Mouse (Mus musculus) forebrain, embryonic 14.5 days (tissue): Measurements from ENCODE around the gene Jarid2. TPM values are rescaled to one million over a fixed set of nuclear protein-coding genes. Genes with fewer than 3 reads are reported as not detected.
A peak's percentile ranks its signal among the peaks of the same experiment; 100 is the strongest.

Experiments used
- ATAC-seq: fragments of 200-750 bp; cut with Nextera tagmentation; 2 replicates; pipeline ENCODE4 v1.8.0; 2017; ENCODE audit warnings: mild to moderate bottlenecking, moderate library complexity
- DNase-seq: peaks from one replicate; pipeline ENCODE4 v3.0.0-alpha.2; 2015; ENCODE audit warnings: low spot score
- H3K27ac ChIP-seq: fragments of 300-500 bp; sonication (generic); 2 replicates; pipeline ENCODE4 v1.5.1; 2014; ENCODE audit warnings: low read depth, mild to moderate bottlenecking, control low read depth, low read length, moderate library complexity
- H3K27me3 ChIP-seq: fragments of 300-500 bp; sonication (generic); replicated peaks from 2 replicates; pipeline ENCODE4 v1.6.1; 2014; ENCODE audit warnings: low read length, control low read depth, mixed read lengths; ENCODE audit not compliant: control insufficient read depth, insufficient read depth
- H3K36me3 ChIP-seq: fragments of 300-500 bp; sonication (generic); 2 replicates; pipeline ENCODE4 v1.6.1; 2014; ENCODE audit warnings: low read length, control low read depth; ENCODE audit not compliant: control insufficient read depth, insufficient read depth
- H3K4me1 ChIP-seq: fragments of 300-500 bp; sonication (generic); 2 replicates; pipeline ENCODE4 v1.6.1; 2014; ENCODE audit warnings: antibody characterized with exemption, low read length, control low read depth; ENCODE audit not compliant: control insufficient read depth, insufficient read depth
- H3K4me2 ChIP-seq: fragments of 300-500 bp; sonication (generic); 2 replicates; pipeline ENCODE4 v1.6.1; 2014; ENCODE audit warnings: mild to moderate bottlenecking, control low read depth, low read length
- H3K4me3 ChIP-seq: fragments of 300-500 bp; sonication (generic); 2 replicates; pipeline ENCODE4 v1.5.1; 2014; ENCODE audit warnings: low read depth, low read length, control low read depth
- H3K9ac ChIP-seq: fragments of 300-500 bp; sonication (generic); 2 replicates; pipeline ENCODE4 v1.6.1; 2014; ENCODE audit warnings: mild to moderate bottlenecking, low read length, control low read depth, moderate library complexity
- H3K9me3 ChIP-seq: fragments of 300-500 bp; sonication (generic); replicated peaks from 2 replicates; pipeline ENCODE4 v1.6.1; 2016; ENCODE audit warnings: low read length, control low read depth, mixed read lengths; ENCODE audit not compliant: control insufficient read depth
- WGBS: fragments of 180-500 bp; shearing (Covaris S2); extraction: QIAGEN DNeasy Blood & Tissue Kit; methylation state at CpG from one replicate; pipeline ENCODE4 v1.1.7; 2014; 5-methylcytosine and 5-hydroxymethylcytosine counted together
- polyA plus RNA-seq: library from polyadenylated mRNA; unstranded; fragments of >200 nt; fragmentation: Nextera tagmentation; extraction: Ambion mirVana; gene quantifications from 2 replicates; pipeline ENCODE4 v1.2.1, GENCODE M21; 2014

The Jarid2 gene
- polyA plus RNA-seq, 1 experiment from 2014 or later, result 16.4 TPM

- DNase-seq (peak; percentile 19), ATAC-seq (no peak)
- peaks cover 5% of the 10 kb centered on the region for H3K36me3 ChIP-seq
- H3K4me1 ChIP-seq, result peaks cover 12% of the 10 kb centered on the region
- WGBS, result 52% methylated on average over 7 of the region's 7 CpGs
- no peaks in the 10 kb centered on the region for H3K27me3 ChIP-seq
- no peak overlapping the region for H3K9ac ChIP-seq
- no peak overlapping the region for H3K4me2 ChIP-seq
- H3K4me3 ChIP-seq, result no peak overlapping the region
- no peak overlapping the region for H3K27ac ChIP-seq
- H3K9me3 ChIP-seq, result no peaks in the 10 kb centered on the region
These were observed 204.3 kb downstream of the Jarid2 start for GRCm38 (mm10) chr13:44933575-44933974.

- H3K27ac ChIP-seq, result no peak overlapping the region
- ATAC-seq (no peak), DNase-seq (no peak)
- H3K9me3 ChIP-seq, result no peaks in the 10 kb centered on the region
- H3K27me3 ChIP-seq, result no peaks in the 10 kb centered on the region
- 95% methylated on average over 3 of the region's 3 CpGs for WGBS
- H3K4me2 ChIP-seq, result no peak overlapping the region
- no peaks in the 10 kb centered on the region for H3K36me3 ChIP-seq
- H3K4me3 ChIP-seq, result no peak overlapping the region
- no peak overlapping the region for H3K9ac ChIP-seq
- H3K4me1 ChIP-seq, result peaks cover 9% of the 10 kb centered on the region
These were observed 208.4 kb downstream of the Jarid2 start for GRCm38 (mm10) chr13:44937681-44938080.

- no peaks in the 10 kb centered on the region for H3K9me3 ChIP-seq
- no peaks in the 10 kb centered on the region for H3K27me3 ChIP-seq
- H3K36me3 ChIP-seq, result no peaks in the 10 kb centered on the region
- no peak overlapping the region for H3K27ac ChIP-seq
- no peak for DNase-seq
- 72% methylated on average over 8 of the region's 8 CpGs for WGBS
- ATAC-seq, result no peak
- H3K4me3 ChIP-seq, result no peak overlapping the region
- no peak overlapping the region for H3K4me2 ChIP-seq
- no peak overlapping the region for H3K9ac ChIP-seq
- H3K4me1 ChIP-seq, result peaks cover 8% of the 10 kb centered on the region
These were observed 210.2 kb downstream of the Jarid2 start for GRCm38 (mm10) chr13:44939326-44940035.

- ATAC-seq, result peak; percentile 30; the same call in 1 of the 2 replicates
These were observed 214.3 kb downstream of the Jarid2 start for GRCm38 (mm10) chr13:44943618-44944017.

GRCm38 (mm10) chr13:44946880-44947635, 217.8 kb downstream of the Jarid2 start:
- Histone ChIP-seq H3K27me3 (no peaks in the 10 kb centered on the region), H3K36me3 (no peaks in the 10 kb centered on the region), H3K27ac (peak overlapping the region; percentile 88), H3K9ac (peak overlapping the region; percentile 68), H3K4me2 (peak overlapping the region; percentile 53), H3K9me3 (no peaks in the 10 kb centered on the region), H3K4me1 (peaks cover 23% of the 10 kb centered on the region), H3K4me3 (peak overlapping the region; percentile 36)
- ATAC-seq, result peak; percentile 80
- peak; percentile 90 for DNase-seq
- 2% methylated on average over 8 of the region's 8 CpGs for WGBS

More at GRCm38 (mm10) chr13:44943618-44944017, 214.3 kb downstream of the Jarid2 start:
- peak; percentile 80 for DNase-seq
- H3K4me3 ChIP-seq, result no peak overlapping the region
- H3K36me3 ChIP-seq, result no peaks in the 10 kb centered on the region
- H3K9ac ChIP-seq, result no peak overlapping the region
- H3K27ac ChIP-seq, result no peak overlapping the region; the same call in 1 of the 2 replicates
- 39% methylated on average over 2 of the region's 2 CpGs for WGBS
- peaks cover 23% of the 10 kb centered on the region for H3K4me1 ChIP-seq
- no peaks in the 10 kb centered on the region for H3K9me3 ChIP-seq
- no peak overlapping the region for H3K4me2 ChIP-seq
- H3K27me3 ChIP-seq, result no peaks in the 10 kb centered on the region

- H3K4me2 ChIP-seq, result no peak overlapping the region
- ATAC-seq, result no peak
- H3K27ac ChIP-seq, result no peak overlapping the region
- H3K4me1 ChIP-seq, result peaks cover 15% of the 10 kb centered on the region
- no peak overlapping the region for H3K4me3 ChIP-seq
- no peaks in the 10 kb centered on the region for H3K27me3 ChIP-seq
- WGBS, result 91% methylated on average over 15 of the region's 16 CpGs
- H3K9me3 ChIP-seq, result no peaks in the 10 kb centered on the region
- H3K36me3 ChIP-seq, result no peaks in the 10 kb centered on the region
- no peak overlapping the region for H3K9ac ChIP-seq
- no peak for DNase-seq
These were observed 219.3 kb downstream of the Jarid2 start for GRCm38 (mm10) chr13:44948320-44949250.

- 79% methylated on average over 10 of the region's 10 CpGs for WGBS
- H3K4me2 ChIP-seq, result no peak overlapping the region
These were observed 223.3 kb downstream of the Jarid2 start for GRCm38 (mm10) chr13:44952393-44953086.

GRCm38 (mm10) chr13:44953546-44954231, 224.4 kb downstream of the Jarid2 start:
- H3K4me2 ChIP-seq, result no peak overlapping the region
- no peaks in the 10 kb centered on the region for H3K27me3 ChIP-seq
- no peak overlapping the region for H3K9ac ChIP-seq
- no peak for DNase-seq
- H3K4me1 ChIP-seq, result no peaks in the 10 kb centered on the region
- no peak for ATAC-seq
- H3K4me3 ChIP-seq, result no peak overlapping the region
- WGBS, result 76% methylated on average over 8 of the region's 8 CpGs
- H3K9me3 ChIP-seq, result no peaks in the 10 kb centered on the region
- no peaks in the 10 kb centered on the region for H3K36me3 ChIP-seq
- H3K27ac ChIP-seq, result no peak overlapping the region

More at GRCm38 (mm10) chr13:44952393-44953086, 223.3 kb downstream of the Jarid2 start:
- Histone ChIP-seq H3K27me3 (no peaks in the 10 kb centered on the region), H3K4me1 (peaks cover 6% of the 10 kb centered on the region), H3K36me3 (no peaks in the 10 kb centered on the region), H3K9ac (no peak overlapping the region), H3K4me3 (no peak overlapping the region), H3K27ac (no peak overlapping the region), H3K9me3 (no peaks in the 10 kb centered on the region)
- ATAC-seq (no peak), DNase-seq (peak; percentile 31)
